Mouse (Mus musculus) left cerebral cortex, postnatal 10 days (tissue): Measurements from ENCODE around the gene Krtap9-5. TPM values are rescaled to one million over a fixed set of nuclear protein-coding genes. Genes with fewer than 3 reads are reported as not detected.

Experiments
- DNase-seq, 2 experiments: peaks; one replicate each; pipeline ENCODE4 v3.0.0; 2021 to 2022; ENCODE audit warnings: low spot score in 2 of 2, mixed read lengths in 1 of 2; ENCODE audit errors: extremely low spot score in 1 of 2
- intact Hi-C: fragments of 180-260 bp; cut with DNase I; formaldehyde crosslinking; loops from one replicate; pipeline ENCODE4 v1.15.1; 2025
- total RNA-seq, 2 experiments: library from RNA; stranded (reverse); gene quantifications; 2 replicates each; pipeline ENCODE4 v1.2.3; 2021

The Krtap9-5 gene
- not detected for total RNA-seq

- DNase-seq: no peak
- intact Hi-C loops: no loop called here
Observed at GRCm38 (mm10) chr11:99948175-99948574, at the start of gene Krtap9-5. Gene Krtap9-5 (plus strand): TSS chr11:99948475.

GRCm38 (mm10) chr11:99907620-99908019 lies 40.7 kb upstream of the Krtap9-5 start, which contains the start of gene Krtap31-1:
Gene Krtap31-1 (plus strand): TSS chr11:99907920.
- DNase-seq: no peak
- intact Hi-C loops: no loop called here

GRCm38 (mm10) chr11:99914451-99914850 lies 33.8 kb upstream of the Krtap9-5 start, which contains the start of gene Gm11565:
Gene Gm11565 (plus strand): TSS chr11:99914751.
- intact Hi-C loops: no loop called here
- no peak for DNase-seq

- no peak for DNase-seq
- intact Hi-C loops: no loop called here
Observed at GRCm38 (mm10) chr11:99935991-99936390, 12.3 kb upstream of the Krtap9-5 start, which contains the start of gene Krtap31-2. Gene Krtap31-2 (plus strand): TSS chr11:99936291.

GRCm38 (mm10) chr11:99937751-99938264 lies 10.5 kb upstream of the Krtap9-5 start:
- no peak for DNase-seq
- intact Hi-C loops: no loop called here

- intact Hi-C loops: loop anchor here (10.0 kb wide), 1 partner anchor 269 kb away; the partner anchor contains the start of gene Gm14190
- no peak for DNase-seq
Observed at GRCm38 (mm10) chr11:99964213-99964612, 15.9 kb downstream of the Krtap9-5 start.

GRCm38 (mm10) chr11:99965961-99966360 lies 17.7 kb downstream of the Krtap9-5 start:
- intact Hi-C loops: loop anchor here (10.0 kb wide), 1 partner anchor 271 kb away; the partner anchor contains the start of gene Gm14190
- DNase-seq: no peak

- intact Hi-C loops: no loop called here
- DNase-seq: no peak
Observed at GRCm38 (mm10) chr11:99978953-99979352, 30.7 kb downstream of the Krtap9-5 start, which contains the start of gene Krtap29-1. Gene Krtap29-1 (minus strand): TSS chr11:99979053.

- intact Hi-C loops: no loop called here
Observed at GRCm38 (mm10) chr11:99982731-99983130, 34.5 kb downstream of the Krtap9-5 start.

GRCm38 (mm10) chr11:99983442-99983841 lies 35.2 kb downstream of the Krtap9-5 start:
- no peak for DNase-seq
- intact Hi-C loops: no loop called here

More at GRCm38 (mm10) chr11:99982731-99983130, 34.5 kb downstream of the Krtap9-5 start:
- no peak for DNase-seq

- intact Hi-C loops: no loop called here
- peak; percentile 52 to 64 for DNase-seq
Observed at GRCm38 (mm10) chr11:99985291-99986092, 37.2 kb downstream of the Krtap9-5 start.

- intact Hi-C loops: no loop called here
- no peak for DNase-seq
Observed at GRCm38 (mm10) chr11:99986180-99986647, 37.9 kb downstream of the Krtap9-5 start, which contains the start of gene Krtap16-1. Gene Krtap16-1 (minus strand): TSS chr11:99986597.

- no peak for DNase-seq
- intact Hi-C loops: no loop called here
Observed at GRCm38 (mm10) chr11:99988530-99988929, 40.3 kb downstream of the Krtap9-5 start.

GRCm38 (mm10) chr11:99989881-99990405 lies 41.7 kb downstream of the Krtap9-5 start:
- DNase-seq: no peak
- intact Hi-C loops: no loop called here

- intact Hi-C loops: no loop called here
- DNase-seq: no peak
Observed at GRCm38 (mm10) chr11:99990571-99990970, 42.3 kb downstream of the Krtap9-5 start.

- peak in 1 of 2 experiments; percentile 28 for DNase-seq
- intact Hi-C loops: no loop called here
Observed at GRCm38 (mm10) chr11:99993620-99994383, 45.5 kb downstream of the Krtap9-5 start, which contains the start of gene Krtap17-1. Gene Krtap17-1 (minus strand): TSS chr11:99993994.

GRCm38 (mm10) chr11:99994384-99994661 lies 46.0 kb downstream of the Krtap9-5 start:
- DNase-seq: no peak
- intact Hi-C loops: no loop called here

GRCm38 (mm10) chr11:99999091-99999490 lies 50.8 kb downstream of the Krtap9-5 start:
- DNase-seq: no peak
- intact Hi-C loops: no loop called here
